Mouse (Mus musculus) liver (tissue): ENCODE measurements around the gene Olfr113.
"Not testable (repeated sequence)": the region's sequence is repeated elsewhere in the genome, so short reads cannot be mapped to it uniquely, and the experiment has no call there.

Source experiments
- DNase-seq: peaks from one replicate; pipeline ENCODE4 v3.0.0-alpha.2; 2020; ENCODE audit warnings: mixed read lengths

The Olfr113 gene

GRCm38 (mm10) chr17:37577563-37577962 lies at the start of gene Olfr113:
TSS of gene Olfr113 (minus strand) at chr17:37577663.
- no peak for DNase-seq

- DNase-seq = no peak
These were observed 49.5 kb upstream of the Olfr113 start, which contains the start of the genes Olfr115 and Olfr116 for GRCm38 (mm10) chr17:37627009-37627408. TSS of gene Olfr115 (minus strand) at chr17:37627109. TSS of gene Olfr116 (minus strand) at chr17:37627199.

DNA sequence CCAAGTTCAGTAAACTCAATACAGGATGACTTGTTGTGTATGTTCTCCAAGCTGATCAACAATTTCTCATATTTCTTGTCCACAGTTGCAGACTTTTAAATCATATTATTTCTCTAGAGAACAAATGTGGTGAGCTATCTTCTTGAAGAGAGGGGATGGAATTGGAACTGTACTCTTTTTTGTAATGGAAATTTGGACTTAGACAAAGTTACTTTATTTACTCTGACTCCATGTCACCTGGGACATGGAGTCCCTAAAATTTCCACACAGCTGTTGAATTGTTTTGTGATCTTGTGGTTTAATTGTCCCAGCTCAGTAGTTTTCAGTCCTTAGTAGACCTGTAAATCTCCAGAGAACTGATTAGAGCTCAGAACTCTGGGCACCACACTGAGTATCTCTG lies 15.2 kb upstream of the Olfr113 start, which contains the start of gene Olfr114:
Gene Olfr114 (minus strand): TSS at position 101 of the 400 bp plus-strand sequence.
- DNase-seq = no peak

GRCm38 (mm10) chr17:37569351-37569750 lies 8.1 kb downstream of the Olfr113 start, which contains the start of gene Olfr112:
TSS of gene Olfr112 (minus strand) at chr17:37569451.
- no peak for DNase-seq

DNA sequence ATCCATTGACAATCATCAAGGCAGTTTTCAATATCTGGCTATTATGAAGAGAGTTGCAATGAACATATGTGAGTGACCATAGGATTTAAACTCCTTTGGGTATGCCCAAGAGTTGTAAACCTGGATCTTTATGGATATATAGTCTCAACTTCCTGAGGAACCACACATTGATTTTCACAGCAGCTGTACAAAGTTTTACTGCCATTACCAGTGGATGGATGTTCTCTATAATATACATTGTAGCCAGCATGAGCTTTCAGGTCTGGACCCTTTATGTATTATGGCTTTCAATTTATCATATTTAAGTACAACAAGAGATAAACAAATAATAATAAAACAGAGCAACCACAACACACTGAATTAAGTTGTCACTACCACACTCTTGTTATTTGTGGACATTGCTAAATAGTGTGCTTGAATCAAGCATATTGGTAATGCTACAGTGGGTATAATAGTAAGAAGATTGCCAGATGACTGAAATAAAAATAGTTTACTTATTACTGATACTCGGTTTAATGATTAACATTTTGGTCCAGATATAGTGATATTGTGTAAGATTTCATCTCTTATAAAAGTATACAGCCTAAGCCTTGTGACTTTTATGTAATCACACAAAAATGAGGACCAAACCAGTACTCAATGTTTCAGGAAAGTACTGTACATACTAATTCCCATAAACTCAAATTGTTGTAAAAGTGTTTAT lies 18.4 kb downstream of the Olfr113 start:
- no peak for DNase-seq

- DNase-seq = no peak
These were observed 33.5 kb downstream of the Olfr113 start for GRCm38 (mm10) chr17:37543800-37544435.

GRCm38 (mm10) chr17:37541454-37542119 lies 35.9 kb downstream of the Olfr113 start:
- no peak for DNase-seq

DNA sequence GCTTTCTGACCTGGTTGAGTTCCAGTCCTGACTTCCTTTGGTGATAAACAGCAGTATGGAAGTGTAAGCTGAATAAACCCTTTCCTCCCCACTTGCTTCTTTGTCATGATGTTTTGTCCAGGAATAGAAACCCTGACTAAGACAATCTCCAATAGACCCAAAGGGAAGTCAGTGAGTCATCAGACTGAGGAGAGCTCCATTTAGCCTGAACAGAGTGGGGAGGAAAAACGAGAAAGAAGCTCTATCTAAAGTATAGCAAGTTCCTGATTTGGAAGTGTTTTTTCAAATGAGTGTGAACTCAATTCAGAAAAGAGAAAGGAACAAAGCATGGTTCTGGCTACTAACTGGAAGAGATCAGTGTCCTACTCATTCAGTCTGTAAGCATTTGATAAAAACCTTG lies 39.0 kb downstream of the Olfr113 start:
- not testable (repeated sequence) for DNase-seq

DNA sequence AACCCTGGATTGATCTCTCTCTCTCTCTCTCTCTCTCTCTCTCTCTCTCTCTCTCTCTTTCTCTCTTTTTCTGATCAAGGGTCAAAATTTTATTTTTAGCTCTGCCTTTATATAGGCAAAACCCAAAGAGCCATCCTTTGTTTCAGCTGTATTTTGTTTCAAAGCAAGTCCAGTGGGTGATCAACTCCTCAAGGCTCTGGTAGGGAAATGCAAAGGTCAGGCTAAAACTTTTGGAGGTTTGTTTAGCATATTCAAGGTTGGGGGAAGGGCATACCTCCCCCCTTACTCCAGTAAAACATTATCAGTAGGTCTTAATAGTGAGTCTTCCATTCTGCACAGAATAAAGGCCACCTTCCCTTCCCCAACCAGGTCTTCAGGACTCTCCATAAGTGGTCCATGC lies 42.3 kb downstream of the Olfr113 start:
- DNase-seq = no peak

DNA sequence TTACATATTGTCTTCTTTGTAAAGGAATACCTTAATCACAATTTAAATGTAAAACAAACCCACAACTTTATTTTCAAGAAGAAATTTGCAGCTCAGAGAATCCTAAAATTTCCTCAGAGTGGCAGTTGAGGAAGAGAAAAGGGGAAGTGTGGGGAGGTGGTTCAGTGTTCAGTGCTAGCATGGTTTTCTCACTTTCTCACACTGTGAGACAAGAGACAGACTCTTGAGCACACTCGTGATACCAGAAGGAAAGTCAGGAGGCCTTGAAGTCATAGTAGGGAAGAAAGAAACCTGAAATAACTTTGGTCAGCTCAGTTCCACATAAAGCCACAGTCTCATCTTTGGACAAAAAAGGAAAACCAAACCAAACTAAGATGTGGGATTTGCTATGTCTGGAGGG lies 52.0 kb downstream of the Olfr113 start:
- not testable (repeated sequence) for DNase-seq

DNA sequence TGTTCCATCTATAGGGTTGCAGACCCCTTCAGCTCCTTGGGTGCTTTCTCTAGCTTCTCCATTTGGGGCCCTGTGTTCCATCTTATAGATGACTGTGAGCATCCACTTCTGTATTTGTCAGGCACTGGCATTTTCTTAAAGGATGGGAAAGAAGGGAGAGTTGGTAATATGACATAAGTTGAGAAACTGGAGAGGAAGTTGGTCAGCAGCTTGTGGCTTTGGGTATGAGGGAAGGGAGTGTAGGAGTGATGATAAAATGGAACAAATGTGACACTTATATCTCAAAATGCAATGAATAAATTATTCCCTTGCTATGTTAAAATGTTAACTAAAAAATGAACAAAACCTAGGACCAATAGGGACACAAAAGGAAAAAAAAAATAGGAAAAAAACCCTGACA lies 52.9 kb downstream of the Olfr113 start:
- DNase-seq = not testable (repeated sequence)
